Mouse (Mus musculus): ENCODE results near the gene Elf5. TPM values are rescaled to one million over a fixed set of nuclear protein-coding genes. Genes with fewer than 3 reads are reported as not detected.

Elf5 gene
- polyA plus RNA-seq, 1 experiment from 2014 or later = not detected

Other genes starting within 250 kb of the Elf5 start
- 0.11 TPM in 1 of 3 replicates, not detected in the others for gene Ehf, start 108.4 kb upstream of the Elf5 start, polyA plus RNA-seq (2018)
- 207 to 457 TPM (median 368 TPM) in 3 replicates for gene Cat, start 73.5 kb downstream of the Elf5 start, polyA plus RNA-seq (2018)
- gene Abtb2, start 154.6 kb downstream of the Elf5 start, polyA plus RNA-seq (2018) = 0.14 to 1.7 TPM (median 0.55 TPM) in 3 replicates